ENCODE assay signal across 10 mouse cellular contexts in genomic region chr13:52583943-52584562, GRCm38 (mm10). TPM values are rescaled to one million over a fixed set of nuclear protein-coding genes. Genes with fewer than 3 reads are reported as not detected.
A peak's percentile ranks its signal among the peaks of the same experiment; 100 is the strongest.
DNase-seq lines count a peak whose midpoint lies in the region; ATAC-seq and TF ChIP-seq lines count a peak whose summit lies in the region.
"Had no signal": no experiment of that assay in that cellular context is flagged by ENCODE, and none has a peak within 500 bp of the region (broad histone marks: within the 10 kb centered on the region; RNA-seq: fewer than 3 reads in every experiment).

No protein-coding gene starts in this region.

- peak overlapping the region; percentile 55 for H3K4me3 ChIP-seq in kidney, embryonic 14.5 days (ENCODE audit: low read length)
- peak overlapping the region; percentile 88 for H3K4me3 ChIP-seq in bone marrow macrophage, adult 2 months (ENCODE audit: insufficient read depth, low read length)
- peak overlapping the region; percentile 57; the same call in 1 of the 2 replicates for H3K4me3 ChIP-seq in hindbrain, embryonic 13.5 days
- H3K4me3 ChIP-seq in midbrain, embryonic 12.5 days, result no peak overlapping the region

- no peak for DNase-seq in kidney, adult 11 months
- no peak for DNase-seq in gastrocnemius, postnatal 25 days
- no peak for DNase-seq in adrenal gland, adult 18-20 months (ENCODE audit: low spot score in 2 of 2)
- DNase-seq in urinary bladder, adult 2 months (ENCODE audit: low spot score), result no peak
- DNase-seq: cerebellum, adult 11-12 months had no signal

- no peak for TF ChIP-seq CTCF in bone marrow macrophage, adult 2 months (IDR thresholded peaks at IDR 0.05; ENCODE audit: low read depth, low read length)

- H3K27ac ChIP-seq in kidney, embryonic 14.5 days (ENCODE audit: low read depth, low read length), result no peak overlapping the region
- H3K27ac ChIP-seq in bone marrow macrophage, adult 2 months (ENCODE audit: insufficient read depth, low read depth, low read length), result peak overlapping the region; percentile 96
- no peak overlapping the region for H3K27ac ChIP-seq in hindbrain, embryonic 13.5 days
- no peak overlapping the region for H3K27ac ChIP-seq in midbrain, embryonic 12.5 days (replicated peaks)

- WGBS in kidney, embryonic 14.5 days, result 22% methylated on average over 13 of the region's 13 CpGs
- 26% methylated on average over 13 of the region's 13 CpGs for WGBS in hindbrain, embryonic 13.5 days
- 24% methylated on average over 13 of the region's 13 CpGs for WGBS in midbrain, embryonic 12.5 days

- peak overlapping the region; percentile 92 for H3K4me2 ChIP-seq in kidney, embryonic 14.5 days (replicated peaks; ENCODE audit: low read depth, low read length)
- H3K4me2 ChIP-seq in hindbrain, embryonic 13.5 days, result peak overlapping the region; percentile 96
- H3K4me2 ChIP-seq in midbrain, embryonic 12.5 days (replicated peaks), result peak overlapping the region; percentile 98

- peak overlapping the region; percentile 63; the same call in 1 of the 2 replicates for H3K9ac ChIP-seq in kidney, embryonic 14.5 days (ENCODE audit: low read depth, low read length)
- no peak overlapping the region for H3K9ac ChIP-seq in hindbrain, embryonic 13.5 days
- H3K9ac ChIP-seq in midbrain, embryonic 12.5 days (replicated peaks), result no peak overlapping the region

- TF ChIP-seq POLR2A in bone marrow macrophage, adult 2 months (IDR thresholded peaks at IDR 0.05; ENCODE audit: borderline replicate concordance, low read depth, low read length), result no peak

- 0 out of 2 replicates have a peak, but pooled peaks cover 5% of the 10 kb centered on the region for H3K4me1 ChIP-seq in kidney, embryonic 14.5 days (ENCODE audit: control insufficient read depth, insufficient read depth, low read length)
- H3K4me1 ChIP-seq in bone marrow macrophage, adult 2 months (ENCODE audit: control insufficient read depth, insufficient read depth, low read length), result peaks cover 36% of the 10 kb centered on the region
- H3K4me1 ChIP-seq in hindbrain, embryonic 13.5 days (replicated peaks), result peaks cover 9% of the 10 kb centered on the region
- H3K4me1 ChIP-seq in midbrain, embryonic 12.5 days, result peaks cover 13% of the 10 kb centered on the region; the same call in 1 of the 2 replicates

- no peaks in the 10 kb centered on the region for H3K9me3 ChIP-seq in kidney, embryonic 14.5 days (ENCODE audit: control insufficient read depth, low read length)
- H3K9me3 ChIP-seq in hindbrain, embryonic 13.5 days, result no peaks in the 10 kb centered on the region
- no peaks in the 10 kb centered on the region for H3K9me3 ChIP-seq in midbrain, embryonic 12.5 days

- H3K27me3 ChIP-seq in kidney, embryonic 14.5 days (ENCODE audit: control insufficient read depth, insufficient read depth, low read length), result no peaks in the 10 kb centered on the region
- H3K27me3 ChIP-seq in hindbrain, embryonic 13.5 days, result peaks cover 28% of the 10 kb centered on the region
- H3K27me3 ChIP-seq in midbrain, embryonic 12.5 days, result peaks cover 37% of the 10 kb centered on the region

- H3K36me3 ChIP-seq in kidney, embryonic 14.5 days (ENCODE audit: control insufficient read depth, insufficient read depth, low read length), result no peaks in the 10 kb centered on the region
- no peaks in the 10 kb centered on the region for H3K36me3 ChIP-seq in hindbrain, embryonic 13.5 days
- no peaks in the 10 kb centered on the region for H3K36me3 ChIP-seq in midbrain, embryonic 12.5 days
- H3K36me3 ChIP-seq: G1E had no signal

- ATAC-seq in kidney, embryonic 14.5 days (ENCODE audit: low FRiP score, low TSS enrichment), result no peak
- ATAC-seq in hindbrain, embryonic 13.5 days (ENCODE audit: low FRiP score), result no peak
- no peak for ATAC-seq in midbrain, embryonic 12.5 days (ENCODE audit: low FRiP score, low read depth)

RNA-seq across cellular contexts. Expression of gene Syk, which starts 1.1 kb away (rescaled TPM):
- polyA plus RNA-seq in kidney, embryonic 14.5 days (2014; fragmentation: Nextera tagmentation; extraction: Ambion mirVana), result 5.9 and 10.0 TPM in 2 replicates
- 182 and 184 TPM in 2 replicates for polyA plus RNA-seq in bone marrow macrophage, adult 2 months (2012; ENCODE audit: insufficient read depth, insufficient read length, missing spikeins)
- polyA plus RNA-seq in hindbrain, embryonic 13.5 days (2015; fragmentation: Nextera tagmentation; extraction: Ambion mirVana), result 1.7 and 1.8 TPM in 2 replicates
- polyA plus RNA-seq in midbrain, embryonic 12.5 days (2016; fragmentation: Nextera tagmentation; extraction: Ambion mirVana), result 2.2 and 3.2 TPM in 2 replicates
- total RNA-seq in gastrocnemius, postnatal 25 days (2021), result 1 to 10 TPM; 2.8 to 3.0 TPM
- 10 to 100 TPM in 1 of 2 experiments, 1 to 10 TPM in 1; 5.8 to 11.0 TPM for total RNA-seq in adrenal gland, adult 18-20 months (2021)
- polyA plus RNA-seq in urinary bladder, adult 2 months (2012; rRNA removed), result 4.1 and 5.0 TPM in 2 replicates
- polyA plus RNA-seq: G1E had no signal

RNA-seq across cellular contexts. Expression of gene Diras2, which starts 53.0 kb away (rescaled TPM):
- 0.18 and 0.23 TPM in 2 replicates for polyA plus RNA-seq in kidney, embryonic 14.5 days (2014; fragmentation: Nextera tagmentation; extraction: Ambion mirVana)
- polyA plus RNA-seq in bone marrow macrophage, adult 2 months (2012; ENCODE audit: insufficient read depth, insufficient read length, missing spikeins), result 0.91 and 1.1 TPM in 2 replicates
- polyA plus RNA-seq in hindbrain, embryonic 13.5 days (2015; fragmentation: Nextera tagmentation; extraction: Ambion mirVana), result 2.5 and 2.9 TPM in 2 replicates
- polyA plus RNA-seq in midbrain, embryonic 12.5 days (2016; fragmentation: Nextera tagmentation; extraction: Ambion mirVana), result 0.66 and 0.98 TPM in 2 replicates
- total RNA-seq in gastrocnemius, postnatal 25 days (2021), result under 1 TPM in 1 of 2 experiments, not detected in 1; 0.08 TPM
- 1 to 10 TPM; 3.0 to 4.3 TPM for total RNA-seq in adrenal gland, adult 18-20 months (2021)
- 6.0 and 9.8 TPM in 2 replicates for polyA plus RNA-seq in urinary bladder, adult 2 months (2012; rRNA removed)
- polyA plus RNA-seq: G1E had no signal

Comparison
In these comparisons a context has a peak if more than half of its experiments do, and no peak if none do; other contexts are left out.
1. RNA of gene Syk, which starts 1.1 kb away (polyA plus RNA-seq): 182 to 184 TPM in bone marrow macrophage, adult 2 months; 5.9 to 10.0 TPM in kidney, embryonic 14.5 days, 4.1 to 5.0 TPM in urinary bladder, adult 2 months, 2.2 to 3.2 TPM in midbrain, embryonic 12.5 days and 1.7 to 1.8 TPM in hindbrain, embryonic 13.5 days; every median in the first group is over 10 times any median in the second.
2. Peak in every context shown above with its lines, with median percentiles within 50 percentile points of each other: H3K4me2 ChIP-seq.